Mouse (Mus musculus) spleen, adult 2 months (tissue): ENCODE results near the gene Vwa8.

Source experiments
- CTCF ChIP-seq: fragments of 200-500 bp; IDR thresholded peaks from 2 replicates; pipeline ENCODE4 v1.5.1; 2011; ENCODE audit warnings: mild to moderate bottlenecking, inconsistent platforms; ENCODE audit not compliant: insufficient read depth, insufficient read length, insufficient replicate concordance; ENCODE audit errors: extremely low read depth
- POLR2A ChIP-seq: fragments of 200-500 bp; IDR thresholded peaks from 2 replicates; pipeline ENCODE4 v1.6.1; 2011; ENCODE audit warnings: low read depth, low read length, inconsistent platforms

DNA sequence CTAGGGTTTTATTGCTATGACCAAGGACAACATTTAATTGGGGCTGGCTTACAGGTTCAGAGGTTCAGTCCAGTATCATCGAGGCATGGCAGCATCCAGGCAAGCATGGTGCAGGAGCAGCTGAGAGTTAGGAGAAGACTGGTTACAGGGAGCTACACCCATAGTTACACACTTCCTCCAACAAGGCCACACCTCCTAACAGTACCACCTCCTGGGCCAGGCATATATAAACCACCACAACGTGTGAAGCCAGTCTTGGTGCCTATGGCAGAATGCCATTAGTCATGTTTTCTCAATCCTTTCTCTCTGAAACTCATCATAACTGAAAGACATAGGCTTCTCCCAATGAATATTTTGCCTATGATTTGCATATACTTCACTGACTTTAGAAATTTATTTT lies 106.9 kb downstream of the Vwa8 start:
- no peak for TF ChIP-seq CTCF
- no peak for TF ChIP-seq POLR2A
